Mouse (Mus musculus) forebrain, embryonic 16.5 days (tissue): ENCODE data around the gene Frrs1. TPM values are rescaled to one million over a fixed set of nuclear protein-coding genes. Genes with fewer than 3 reads are reported as not detected.

Experiments
- ATAC-seq: fragments of 200-750 bp; cut with Nextera tagmentation; 2 replicates; pipeline ENCODE4 v1.8.0; 2017; ENCODE audit warnings: mild to moderate bottlenecking, moderate library complexity
- H3K27ac ChIP-seq: fragments of 300-500 bp; sonication (generic); 2 replicates; pipeline ENCODE4 v1.5.1; 2014; ENCODE audit warnings: low read length, control low read depth
- H3K27me3 ChIP-seq: fragments of 300-500 bp; sonication (generic); replicated peaks from 2 replicates; pipeline ENCODE4 v1.6.1; 2014; ENCODE audit warnings: low read length; ENCODE audit not compliant: control insufficient read depth, insufficient read depth
- H3K36me3 ChIP-seq: fragments of 300-500 bp; sonication (generic); 2 replicates; pipeline ENCODE4 v1.6.1; 2014; ENCODE audit not compliant: control insufficient read depth, insufficient read depth
- H3K4me1 ChIP-seq: fragments of 300-500 bp; sonication (generic); replicated peaks from 2 replicates; pipeline ENCODE4 v1.6.1; 2014; ENCODE audit warnings: low read length; ENCODE audit not compliant: control insufficient read depth, insufficient read depth
- H3K4me2 ChIP-seq: fragments of 300-500 bp; sonication (generic); 2 replicates; pipeline ENCODE4 v1.6.1; 2014; ENCODE audit warnings: mild to moderate bottlenecking, low read length, control low read depth
- H3K4me3 ChIP-seq: fragments of 300-500 bp; sonication (generic); replicated peaks from 2 replicates; pipeline ENCODE4 v1.5.1; 2014; ENCODE audit warnings: mild to moderate bottlenecking, low read length, control low read depth
- H3K9ac ChIP-seq: fragments of 300-500 bp; sonication (generic); replicated peaks from 2 replicates; pipeline ENCODE4 v1.6.1; 2014; ENCODE audit warnings: low read depth, low read length, control low read depth
- H3K9me3 ChIP-seq: fragments of 300-500 bp; sonication (generic); 2 replicates; pipeline ENCODE4 v1.6.1; 2016; ENCODE audit warnings: low read length; ENCODE audit not compliant: control insufficient read depth
- WGBS: fragments of 180-500 bp; shearing (Covaris S2); extraction: QIAGEN DNeasy Blood & Tissue Kit; methylation state at CpG from one replicate; pipeline ENCODE4 v1.1.7; 2014; 5-methylcytosine and 5-hydroxymethylcytosine counted together
- polyA plus RNA-seq: library from polyadenylated mRNA; unstranded; fragments of >200 nt; fragmentation: Nextera tagmentation; extraction: Ambion mirVana; gene quantifications from 2 replicates; pipeline ENCODE4 v1.2.1, GENCODE M21; 2015

Frrs1 gene
- polyA plus RNA-seq, 1 experiment from 2014 or later, result 4.0 TPM

DNA sequence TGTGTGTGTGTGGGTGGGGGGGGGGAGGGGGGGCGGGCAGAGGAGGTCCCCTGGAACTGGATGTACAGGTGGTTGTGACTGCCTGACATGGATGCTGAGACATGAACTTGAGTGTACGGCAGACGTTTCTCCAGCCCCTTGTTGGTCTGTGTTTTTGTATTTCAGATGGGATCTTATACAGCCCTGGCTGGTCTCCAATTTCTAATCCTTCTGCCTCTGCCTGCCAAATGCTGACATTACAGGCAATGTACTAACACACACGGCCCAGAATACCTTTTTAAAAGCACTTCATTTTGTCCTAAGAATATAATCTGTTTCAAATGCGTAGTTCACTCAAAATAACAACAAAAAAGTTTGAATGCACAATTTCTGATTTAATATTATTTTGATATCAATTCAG lies 27.9 kb upstream of the Frrs1 start:
- Histone ChIP-seq H3K9ac (no peak overlapping the region), H3K9me3 (no peaks in the 10 kb centered on the region), H3K4me2 (no peak overlapping the region), H3K27ac (no peak overlapping the region), H3K4me1 (peaks cover 3% of the 10 kb centered on the region), H3K36me3 (no peaks in the 10 kb centered on the region), H3K4me3 (no peak overlapping the region), H3K27me3 (no peaks in the 10 kb centered on the region)
- no peak for ATAC-seq
- 43% methylated on average over 5 of the region's 5 CpGs for WGBS

DNA sequence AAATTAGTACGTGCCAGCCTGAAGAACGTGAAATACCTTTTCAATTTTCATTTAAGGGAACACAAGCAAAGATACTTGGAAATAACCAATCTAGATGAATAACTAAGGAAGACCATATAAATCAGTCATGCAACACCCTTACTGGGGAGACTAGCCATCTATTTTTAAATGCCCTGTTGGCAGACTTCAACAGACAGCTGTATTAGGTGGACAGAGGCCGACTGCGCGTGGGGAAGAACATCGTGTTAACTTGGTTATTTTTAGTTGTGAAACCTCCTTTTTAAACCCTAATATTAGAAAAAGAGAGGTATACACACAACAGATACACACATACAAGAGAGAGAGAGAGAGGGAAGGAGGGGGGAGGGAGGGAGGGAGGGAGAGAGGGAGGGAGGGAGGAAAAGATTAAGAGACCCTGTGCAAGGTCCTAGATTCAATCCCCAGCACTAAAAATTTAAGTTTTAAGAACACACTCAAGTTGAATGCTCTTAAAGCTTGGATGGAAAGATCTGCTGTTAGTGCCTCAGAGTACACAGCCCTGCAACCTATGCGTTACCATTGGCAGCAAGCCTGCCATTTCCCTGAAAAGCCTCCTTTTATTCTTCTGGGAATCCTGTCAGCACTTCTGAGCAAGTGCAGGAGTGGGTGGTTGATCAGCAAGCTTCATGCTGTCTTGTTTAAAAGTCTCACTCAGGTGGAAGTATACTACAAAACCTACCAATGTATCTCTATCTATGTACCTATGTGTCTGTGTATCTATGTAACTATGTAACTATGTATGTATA lies 26.5 kb upstream of the Frrs1 start:
- no peaks in the 10 kb centered on the region for H3K27me3 ChIP-seq
- no peaks in the 10 kb centered on the region for H3K9me3 ChIP-seq
- H3K9ac ChIP-seq, result no peak overlapping the region
- no peak for ATAC-seq
- no peak overlapping the region for H3K27ac ChIP-seq
- H3K4me1 ChIP-seq, result peaks cover 3% of the 10 kb centered on the region
- no peak overlapping the region for H3K4me3 ChIP-seq
- no peak overlapping the region for H3K4me2 ChIP-seq
- H3K36me3 ChIP-seq, result no peaks in the 10 kb centered on the region
- WGBS, result 83% methylated on average over 7 of the region's 7 CpGs

- Histone ChIP-seq H3K4me3 (no peak overlapping the region), H3K27me3 (no peaks in the 10 kb centered on the region), H3K4me2 (no peak overlapping the region), H3K36me3 (no peaks in the 10 kb centered on the region), H3K9me3 (no peaks in the 10 kb centered on the region), H3K4me1 (peaks cover 3% of the 10 kb centered on the region), H3K27ac (no peak overlapping the region), H3K9ac (no peak overlapping the region)
- WGBS, result 84% methylated on average over 4 of the region's 4 CpGs
- no peak for ATAC-seq
These were observed 25.8 kb upstream of the Frrs1 start for GRCm38 (mm10) chr3:116833491-116833890.

- WGBS, result 91% methylated on average over 6 of the region's 6 CpGs
- Histone ChIP-seq H3K36me3 (no peaks in the 10 kb centered on the region), H3K4me1 (peaks cover 3% of the 10 kb centered on the region)
These were observed 25.0 kb upstream of the Frrs1 start for GRCm38 (mm10) chr3:116834241-116834640.

GRCm38 (mm10) chr3:116835350-116835749 lies 23.9 kb upstream of the Frrs1 start:
- Histone ChIP-seq H3K4me2 (peak overlapping the region; percentile 84), H3K9me3 (no peaks in the 10 kb centered on the region), H3K4me1 (peaks cover 3% of the 10 kb centered on the region), H3K4me3 (peak overlapping the region; percentile 44), H3K9ac (peak overlapping the region; percentile 64; the same call in 1 of the 2 replicates), H3K36me3 (no peaks in the 10 kb centered on the region), H3K27me3 (no peaks in the 10 kb centered on the region), H3K27ac (no peak overlapping the region)
- 75% methylated on average over 4 of the region's 4 CpGs for WGBS
- no peak for ATAC-seq

More at GRCm38 (mm10) chr3:116834241-116834640, 25.0 kb upstream of the Frrs1 start:
- no peak for ATAC-seq
- no peaks in the 10 kb centered on the region for H3K9me3 ChIP-seq
- no peak overlapping the region for H3K9ac ChIP-seq
- H3K27me3 ChIP-seq, result no peaks in the 10 kb centered on the region
- H3K4me3 ChIP-seq, result no peak overlapping the region
- H3K4me2 ChIP-seq, result no peak overlapping the region
- no peak overlapping the region for H3K27ac ChIP-seq

- ATAC-seq, result peak; percentile 93
- WGBS, result 27% methylated on average over 21 of the region's 21 CpGs
- H3K9ac ChIP-seq, result peak overlapping the region; percentile 64
- H3K4me3 ChIP-seq, result peak overlapping the region; percentile 44
- H3K4me1 ChIP-seq, result peaks cover 3% of the 10 kb centered on the region
- peak overlapping the region; percentile 84 for H3K4me2 ChIP-seq
- H3K27me3 ChIP-seq, result no peaks in the 10 kb centered on the region
- H3K27ac ChIP-seq, result no peak overlapping the region
- no peaks in the 10 kb centered on the region for H3K9me3 ChIP-seq
- H3K36me3 ChIP-seq, result no peaks in the 10 kb centered on the region
These were observed 23.2 kb upstream of the Frrs1 start for GRCm38 (mm10) chr3:116835770-116836680.

GRCm38 (mm10) chr3:116836681-116837475 lies 22.4 kb upstream of the Frrs1 start:
- ATAC-seq, result no peak
- H3K4me3 ChIP-seq, result no peak overlapping the region
- no peaks in the 10 kb centered on the region for H3K36me3 ChIP-seq
- H3K4me2 ChIP-seq, result no peak overlapping the region
- peaks cover 3% of the 10 kb centered on the region for H3K4me1 ChIP-seq
- no peaks in the 10 kb centered on the region for H3K27me3 ChIP-seq
- 83% methylated on average over 23 of the region's 23 CpGs for WGBS
- no peak overlapping the region for H3K9ac ChIP-seq
- H3K9me3 ChIP-seq, result no peaks in the 10 kb centered on the region
- no peak overlapping the region for H3K27ac ChIP-seq

DNA sequence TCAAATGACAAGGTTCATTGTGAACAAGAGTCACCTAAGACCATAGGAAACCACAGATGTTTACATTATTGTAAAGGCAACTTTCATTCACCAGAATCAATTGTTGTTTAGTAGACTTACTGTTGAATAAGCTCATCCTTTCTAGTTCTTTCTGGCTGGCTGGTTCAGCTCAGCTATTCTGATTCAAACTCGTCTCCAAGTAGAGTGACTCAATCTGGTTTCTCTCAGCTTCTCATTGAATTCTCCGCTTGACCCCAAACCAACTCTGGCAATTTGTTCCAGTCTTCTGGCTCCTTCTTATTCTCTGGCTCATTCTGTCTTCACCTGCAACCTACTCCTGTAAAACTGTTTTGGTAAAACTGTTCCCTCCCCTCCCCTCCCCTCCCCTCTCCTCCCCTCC lies 18.0 kb upstream of the Frrs1 start:
- no peak for ATAC-seq
- no peaks in the 10 kb centered on the region for H3K36me3 ChIP-seq
- no peak overlapping the region for H3K9ac ChIP-seq
- H3K4me2 ChIP-seq, result no peak overlapping the region
- no peak overlapping the region for H3K4me3 ChIP-seq
- H3K9me3 ChIP-seq, result no peaks in the 10 kb centered on the region
- 82% methylated on average over 2 of the region's 2 CpGs for WGBS
- no peaks in the 10 kb centered on the region for H3K27me3 ChIP-seq
- H3K27ac ChIP-seq, result no peak overlapping the region
- no peaks in the 10 kb centered on the region for H3K4me1 ChIP-seq
